Mouse (Mus musculus): ENCODE data around the gene Eml4.

DNA sequence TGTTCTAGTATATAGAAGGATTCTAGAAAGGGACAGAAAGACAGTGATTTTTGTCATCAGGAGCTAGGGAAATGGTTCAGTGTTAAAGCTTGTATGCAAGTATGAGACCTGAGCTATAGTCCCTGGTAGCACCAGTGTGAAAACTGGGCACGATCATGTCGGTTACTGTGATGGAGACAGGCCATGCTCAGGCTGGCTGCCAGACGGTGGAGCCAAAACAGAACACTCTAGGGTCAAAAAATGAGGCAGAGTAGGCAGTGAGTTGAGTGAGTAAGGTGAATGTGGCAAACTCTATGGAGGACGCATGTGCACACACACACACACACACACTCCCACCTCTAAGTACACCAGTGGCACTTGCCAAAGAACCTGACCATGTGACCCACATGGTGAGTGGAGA, 92.7 kb downstream of the Eml4 start:
- TF ChIP-seq MAX (IDR thresholded peaks at IDR 0.05; ENCODE audit: low read depth) (no peak), USF1 (IDR thresholded peaks at IDR 0.05; ENCODE audit: low read depth) (no peak), TCF12 (IDR thresholded peaks at IDR 0.05; ENCODE audit: insufficient read depth, poor library complexity, severe bottlenecking) (no peak), POLR2A (IDR thresholded peaks at IDR 0.05; ENCODE audit: insufficient read length, low read depth) (no peak), TCF3 (IDR thresholded peaks at IDR 0.05; ENCODE audit: insufficient read length, low read depth) (no peak), CEBPB (IDR thresholded peaks at IDR 0.05; ENCODE audit: insufficient read depth, poor library complexity, severe bottlenecking) (no peak), E2F4 (IDR thresholded peaks at IDR 0.05; ENCODE audit: insufficient read depth) (no peak), POLR2AphosphoS2 (IDR thresholded peaks at IDR 0.05; ENCODE audit: insufficient read length, low read depth) (no peak), MYOG (IDR thresholded peaks at IDR 0.05; ENCODE audit: control insufficient read depth in 1 of 3, insufficient read depth in 1 of 3, insufficient read length in 2 of 3, low read depth in 2 of 3) (no peak), MYOD1 (IDR thresholded peaks at IDR 0.05; ENCODE audit: control insufficient read depth in 1 of 3, insufficient read length in 2 of 3, low read depth in 2 of 3) (no peak), REST (IDR thresholded peaks at IDR 0.05; ENCODE audit: insufficient read depth, insufficient read length) (no peak), SRF (IDR thresholded peaks at IDR 0.05; ENCODE audit: control insufficient read depth, insufficient read length, low read depth) (no peak)
